Mouse (Mus musculus) monocyte, adult 5-6 weeks (primary cell): ENCODE measurements around the gene Slx1b. TPM values are rescaled to one million over a fixed set of nuclear protein-coding genes. Genes with fewer than 3 reads are reported as not detected.

ENCODE experiments used
- ATAC-seq: fragments of 153-309, 156-312 bp; replicated peaks from 2 replicates; pipeline ENCODE4 v1.8.0; 2017; ENCODE audit warnings: mild to moderate bottlenecking; ENCODE audit not compliant: low TSS enrichment, insufficient number of reproducible peaks, severe bottlenecking, poor library complexity, low FRiP score
- total RNA-seq: library from RNA; stranded (forward); fragments of 200-1000, 200-491, 200-594 nt; gene quantifications from 3 replicates; pipeline ENCODE4 v1.2.3, GENCODE M21; 2017

Slx1b gene
- total RNA-seq, 1 experiment from 2014 or later, result 3.0 TPM

DNA sequence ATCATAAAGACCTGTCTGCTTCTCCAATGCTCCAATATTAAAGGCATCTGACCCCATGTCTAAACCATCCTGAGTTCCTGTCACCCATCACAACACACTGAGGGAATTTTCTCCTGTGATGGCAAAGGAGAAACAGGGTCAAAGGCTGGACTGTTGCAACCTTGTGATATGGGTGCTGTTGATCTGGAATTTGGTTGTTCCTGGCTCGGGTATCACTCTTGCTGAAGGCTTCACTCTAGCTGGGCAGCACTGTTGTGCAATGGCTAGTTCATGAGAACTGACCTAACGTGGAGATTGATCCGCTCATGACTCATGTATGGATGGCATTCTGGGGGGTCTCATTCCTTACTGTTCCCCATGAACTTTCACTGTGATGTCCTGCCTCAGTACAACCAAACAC, 6.6 kb downstream of the Slx1b start:
- ATAC-seq, result no peak

DNA sequence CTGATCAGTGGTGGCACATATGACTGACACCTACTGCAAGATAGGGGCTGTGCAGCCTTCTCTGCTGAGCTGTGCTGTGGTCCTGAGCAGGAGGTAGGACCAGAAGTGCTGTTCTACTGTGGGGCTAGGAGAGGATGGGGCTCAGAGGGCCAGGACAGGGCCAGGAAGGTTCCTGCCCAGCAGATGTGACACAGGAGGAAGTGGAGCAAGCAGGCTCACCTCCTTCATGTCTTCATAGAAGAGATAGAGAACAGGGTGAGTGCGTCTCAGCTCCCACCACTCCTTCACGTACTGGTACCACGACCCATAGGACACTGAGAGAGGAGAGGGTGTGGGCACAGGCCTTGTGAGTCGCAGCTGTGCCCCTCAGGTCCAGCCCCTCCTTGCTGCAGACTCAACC, 7.4 kb downstream of the Slx1b start:
- ATAC-seq, result 0 out of 2 replicates have a peak, but pooled peaks have one; percentile 15

DNA sequence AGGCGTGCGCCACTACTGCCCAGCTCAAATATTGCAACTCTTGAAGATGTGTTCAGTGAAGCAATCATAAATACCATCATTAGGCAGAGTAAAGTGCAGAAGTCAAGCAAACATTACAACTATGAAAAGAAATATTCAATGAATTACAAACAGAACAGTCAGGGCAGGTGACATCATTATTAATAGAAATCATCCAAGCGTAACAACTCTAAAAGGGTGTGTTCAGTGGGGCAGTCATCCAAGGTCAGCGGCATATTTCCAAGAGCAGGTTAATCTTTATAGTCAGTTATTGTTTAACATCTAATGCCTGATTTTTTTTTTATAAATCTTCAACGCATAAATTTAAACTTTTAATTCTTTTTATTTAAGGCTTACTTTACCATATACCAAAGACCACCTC, 14.4 kb downstream of the Slx1b start:
- no peak for ATAC-seq

DNA sequence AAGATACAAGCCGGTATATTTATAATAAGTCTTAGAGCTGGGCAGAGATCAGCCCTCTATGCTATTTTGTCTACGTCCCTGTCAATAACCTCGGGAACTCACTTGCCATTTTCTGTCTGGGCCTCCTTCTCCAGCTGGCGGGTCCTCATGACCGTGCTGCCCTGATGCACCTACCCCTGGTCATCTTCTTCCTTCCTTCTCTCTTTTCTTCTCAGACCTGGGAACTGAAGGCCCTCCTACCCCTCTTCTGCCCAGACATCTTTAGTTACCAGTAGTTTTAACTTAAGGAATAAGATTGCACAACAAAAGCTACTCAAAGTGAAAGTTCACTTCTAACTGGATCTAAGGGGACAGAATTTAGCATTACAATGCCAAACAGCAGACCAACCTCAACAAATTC, 15.9 kb downstream of the Slx1b start:
- ATAC-seq, result no peak

DNA sequence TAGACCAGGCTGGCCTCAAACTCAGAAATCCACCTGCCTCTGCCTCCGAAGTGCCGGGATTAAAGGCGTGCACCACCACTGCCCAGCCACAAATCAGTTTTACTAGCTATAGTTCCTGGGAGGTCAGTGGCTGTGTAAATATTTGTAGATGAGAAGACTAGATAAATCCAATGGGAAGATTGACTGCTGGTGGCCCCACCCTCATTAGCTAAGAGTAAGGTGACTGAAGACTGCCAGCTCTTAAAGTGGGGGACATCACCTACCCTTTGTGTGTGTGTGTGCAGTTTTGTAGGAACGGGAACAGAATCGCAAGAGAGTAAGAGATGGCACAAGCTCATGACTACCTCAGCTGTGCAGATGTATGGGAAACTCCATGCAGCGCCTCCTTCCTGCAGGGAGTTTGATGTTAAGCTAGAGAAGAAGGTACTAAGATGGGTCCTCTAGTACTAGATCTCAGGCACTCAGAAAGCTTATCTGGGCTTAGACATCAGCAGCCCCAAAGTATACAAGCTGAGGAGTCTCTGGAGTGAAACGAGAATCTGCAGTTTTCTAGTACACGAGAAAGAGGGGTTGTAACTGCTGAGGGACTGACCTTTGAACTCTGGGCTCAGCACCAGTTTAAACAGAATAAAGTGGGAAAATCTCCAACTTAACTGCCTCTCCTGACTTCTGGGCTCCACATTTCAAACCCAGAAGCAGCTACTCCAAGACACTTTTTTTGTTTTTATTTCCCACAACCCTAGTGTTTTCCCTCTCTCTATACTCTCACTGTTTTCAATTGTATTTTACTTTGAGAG, 16.8 kb downstream of the Slx1b start:
- ATAC-seq, result no peak

DNA sequence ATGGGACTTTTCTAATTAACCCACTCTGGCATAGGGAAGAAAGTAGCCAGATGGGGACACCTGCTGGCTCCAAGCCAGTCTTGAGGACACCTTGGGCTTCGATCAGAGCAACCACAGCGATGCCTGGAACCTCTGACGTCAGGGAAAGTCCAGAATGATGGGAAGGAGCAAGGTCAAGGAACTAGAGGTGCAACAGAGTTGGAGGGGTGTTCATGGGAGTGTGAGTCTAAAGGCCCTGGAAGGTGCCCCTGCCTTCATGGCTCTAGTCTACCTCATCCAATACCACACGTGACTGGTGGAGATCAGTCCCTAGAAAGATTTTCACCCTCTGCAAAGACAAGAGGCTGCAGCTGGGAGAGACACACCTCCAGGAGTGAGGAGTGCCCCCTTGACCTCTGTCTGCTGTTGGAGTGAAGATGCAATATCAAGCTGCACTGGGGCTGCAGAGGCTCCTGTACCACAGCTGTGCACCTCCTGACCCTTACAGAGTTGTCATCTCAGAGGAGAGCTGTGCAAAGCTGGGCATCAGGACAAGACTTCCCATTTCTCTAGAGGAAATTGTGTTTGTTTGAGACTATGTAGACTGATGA, 18.9 kb downstream of the Slx1b start:
- no peak for ATAC-seq

DNA sequence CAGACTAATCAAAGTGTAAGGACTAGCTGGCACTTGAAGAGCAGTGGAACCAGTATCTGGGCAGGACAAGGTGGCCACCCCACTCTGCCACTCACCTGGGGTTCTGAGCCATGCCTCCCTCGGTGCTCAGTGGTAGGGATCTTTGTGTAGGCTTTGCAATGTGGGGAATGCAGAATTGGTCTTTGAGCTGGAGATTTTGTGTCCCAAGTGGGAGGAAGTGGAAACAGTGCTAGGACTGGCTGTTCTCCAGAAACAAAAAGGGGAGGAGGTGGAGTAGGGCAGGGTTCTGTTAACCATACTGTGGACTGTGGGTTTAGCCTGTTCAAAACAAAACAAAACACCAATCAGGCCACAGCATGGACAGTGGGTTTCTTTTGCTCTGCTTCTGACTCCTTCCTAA, 19.4 kb downstream of the Slx1b start, which contains the start of gene Sult1a1:
Gene Sult1a1 (minus strand): TSS at position 226 of the 400 bp plus-strand sequence.
- no peak for ATAC-seq

DNA sequence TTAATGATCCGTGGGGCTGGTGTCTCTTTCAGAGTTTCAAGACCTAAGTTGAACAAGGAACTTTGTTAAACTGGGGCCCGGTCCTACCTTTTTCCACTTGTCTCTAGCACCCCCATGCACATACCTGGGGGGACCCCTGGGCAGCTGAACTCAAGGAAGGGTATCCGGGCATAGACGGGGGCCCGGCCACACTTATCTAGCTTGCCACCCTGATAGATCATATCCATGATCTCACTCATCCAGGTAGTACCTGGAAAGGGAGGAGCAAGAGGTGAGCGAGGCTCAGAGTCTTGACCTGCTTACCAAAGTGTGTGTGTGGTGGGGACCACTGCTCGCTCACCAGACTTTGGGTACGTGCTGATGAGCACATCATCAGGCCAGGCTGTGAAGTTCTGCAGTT, 20.5 kb downstream of the Slx1b start:
- ATAC-seq, result no peak

DNA sequence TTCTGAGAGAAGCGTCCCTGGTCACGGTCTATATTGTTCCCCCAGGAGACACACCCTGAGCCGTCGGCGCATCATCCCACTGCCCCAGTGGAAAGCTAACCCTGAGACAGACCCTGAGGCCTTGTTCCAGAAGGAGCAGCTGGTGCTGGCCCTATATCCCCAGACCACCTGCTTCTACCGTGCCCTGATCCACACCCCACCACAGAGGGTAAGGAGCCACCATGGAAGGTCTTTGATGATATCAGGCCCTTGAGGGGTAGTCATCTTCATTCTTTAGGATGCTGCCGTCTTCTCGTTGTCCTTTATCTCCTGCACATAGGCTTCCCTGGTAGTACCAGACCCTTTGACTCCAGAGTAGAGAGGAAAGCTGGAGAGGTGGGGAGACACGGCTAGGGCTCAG, 23.5 kb downstream of the Slx1b start:
- ATAC-seq, result no peak

DNA sequence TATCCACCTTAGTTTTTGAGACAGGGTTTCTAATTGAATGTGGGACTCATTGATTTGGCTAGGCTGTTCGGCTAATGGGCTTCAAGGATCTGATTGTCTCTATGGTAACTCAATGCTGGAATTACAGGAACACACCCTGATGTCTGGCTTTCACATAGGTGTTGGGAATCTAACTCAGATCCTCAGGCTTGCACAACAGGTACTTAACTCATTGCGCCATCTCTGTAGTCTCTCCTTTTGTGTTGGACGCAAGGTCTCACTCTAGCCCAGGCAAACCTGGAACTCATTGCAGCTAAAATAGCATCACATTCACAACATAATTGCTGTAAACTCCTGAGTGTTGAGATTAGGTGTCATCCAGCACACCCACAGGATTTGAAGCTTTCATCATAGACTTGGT, 25.4 kb downstream of the Slx1b start:
- ATAC-seq, result no peak

DNA sequence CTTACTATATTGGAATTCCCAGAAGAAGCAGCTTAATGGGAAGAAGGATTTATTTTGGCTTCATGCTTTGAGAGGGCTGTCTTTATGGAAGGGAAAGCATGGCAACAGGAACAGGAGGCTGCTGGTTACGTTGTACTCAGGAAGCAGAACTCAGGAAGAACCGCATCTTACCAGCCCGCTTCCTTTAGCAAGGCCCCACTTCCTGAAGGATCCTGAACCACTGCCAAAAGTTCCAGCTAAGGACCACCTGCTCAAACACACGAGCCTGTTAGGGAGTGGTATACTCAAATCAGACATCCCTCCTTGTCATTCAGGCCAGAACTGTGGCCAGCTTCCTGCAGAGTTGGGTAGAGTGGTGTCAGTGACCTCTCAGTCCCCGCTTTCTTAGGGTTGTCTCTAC, 27.1 kb downstream of the Slx1b start:
- no peak for ATAC-seq

DNA sequence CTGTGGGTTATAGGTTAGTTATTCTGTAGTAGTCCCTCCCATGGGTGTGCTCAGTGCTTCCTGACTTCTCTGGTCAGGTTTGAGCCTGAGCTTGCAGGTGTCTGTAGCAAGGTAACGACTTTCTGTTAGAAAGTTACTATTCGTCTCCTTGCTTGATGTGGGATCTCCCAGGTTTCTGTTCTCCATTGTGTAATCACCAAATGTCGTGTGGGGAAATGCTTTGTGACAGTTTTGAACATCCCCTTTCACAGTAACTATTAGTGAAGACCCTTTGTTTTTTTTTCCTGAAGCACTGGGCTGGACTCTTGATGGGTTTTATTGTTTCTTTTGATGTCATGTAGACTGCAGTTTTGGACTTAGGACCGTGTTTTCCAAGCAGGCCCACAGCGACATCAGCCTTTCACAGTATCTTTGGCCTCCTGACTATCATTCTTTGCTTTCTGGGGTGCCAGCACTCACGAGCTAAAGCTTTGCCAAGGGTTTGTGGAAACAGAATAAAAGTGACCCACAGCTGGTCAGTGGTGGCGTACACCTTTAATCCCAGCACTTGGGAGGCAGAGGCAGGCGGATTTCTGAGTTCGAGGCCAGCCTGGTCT, 28.0 kb downstream of the Slx1b start:
- ATAC-seq, result no peak

DNA sequence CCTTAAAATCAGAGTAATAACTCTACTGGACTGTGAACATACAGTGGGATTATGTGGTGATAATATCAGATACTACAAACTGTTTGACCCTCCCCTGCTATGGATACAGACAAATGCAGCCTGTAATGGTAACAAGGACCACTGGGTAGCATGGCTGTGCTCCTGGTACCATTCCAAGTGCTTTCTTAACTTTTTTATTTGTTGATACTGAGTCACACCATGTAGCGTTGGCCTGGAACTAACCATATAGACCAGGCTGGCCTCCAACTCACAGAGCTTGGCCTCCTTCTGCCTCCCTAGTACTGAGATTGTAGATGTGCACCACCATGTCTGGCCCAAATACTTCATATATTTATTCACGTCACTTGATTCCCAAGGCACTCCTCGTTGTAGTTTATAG, 30.3 kb downstream of the Slx1b start:
- ATAC-seq, result no peak

DNA sequence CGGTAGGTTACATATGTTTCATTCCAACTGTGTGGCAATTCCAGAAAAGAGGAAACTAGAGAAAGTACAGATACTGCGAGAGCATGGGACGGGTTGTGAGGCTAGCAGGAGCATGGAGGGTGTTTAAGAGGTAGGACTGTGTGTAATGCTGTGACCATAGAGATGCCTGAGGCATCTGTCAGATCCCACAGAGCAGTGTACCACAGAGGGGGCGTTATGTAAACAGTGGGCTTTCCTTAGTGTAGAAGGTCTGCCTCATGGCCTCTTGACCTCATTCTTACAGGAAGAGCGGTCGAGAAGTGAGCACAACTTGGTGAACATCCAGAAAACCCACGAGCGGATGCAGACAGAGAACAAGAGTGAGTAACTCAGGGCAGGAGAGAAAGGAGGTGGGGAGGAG, 31.9 kb downstream of the Slx1b start:
- ATAC-seq, result no peak

DNA sequence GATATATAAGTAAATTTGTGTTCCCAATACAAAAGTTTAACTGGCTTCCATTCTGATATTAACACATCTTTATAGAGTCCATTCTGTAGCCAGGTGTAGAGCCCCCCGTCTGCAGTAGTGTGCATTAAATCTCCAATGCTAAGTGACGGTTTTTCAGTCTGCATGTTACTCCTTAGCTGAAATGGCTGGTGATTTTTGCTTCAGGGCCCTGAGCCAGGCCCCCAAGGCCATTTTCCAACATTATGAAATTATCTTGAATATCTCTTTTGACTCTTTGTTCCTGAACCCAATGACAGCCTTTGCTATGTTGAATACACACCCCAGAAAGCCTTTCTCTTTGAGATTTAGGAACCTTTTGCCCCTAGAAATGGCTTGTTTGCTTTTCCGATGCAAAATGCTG, 35.8 kb downstream of the Slx1b start:
- no peak for ATAC-seq

DNA sequence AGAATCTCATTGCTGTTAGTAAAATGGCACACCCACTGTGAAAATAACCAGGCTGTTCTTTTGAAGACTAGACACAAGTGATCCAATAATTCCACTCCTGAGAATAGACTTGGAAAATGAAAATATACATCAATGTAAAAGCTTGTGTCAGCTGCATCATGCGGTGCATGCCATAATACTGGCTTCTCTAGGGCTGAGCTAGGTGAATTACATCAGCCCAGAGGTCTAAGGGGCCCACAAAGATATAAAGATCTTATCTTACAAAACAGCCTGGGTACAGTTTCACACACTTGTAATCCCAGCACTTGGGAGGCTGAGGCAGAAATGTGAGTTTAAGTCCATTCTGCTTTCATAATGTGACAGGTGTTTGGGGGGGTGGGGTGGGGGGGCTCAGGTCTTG, 38.1 kb downstream of the Slx1b start:
- ATAC-seq, result no peak

DNA sequence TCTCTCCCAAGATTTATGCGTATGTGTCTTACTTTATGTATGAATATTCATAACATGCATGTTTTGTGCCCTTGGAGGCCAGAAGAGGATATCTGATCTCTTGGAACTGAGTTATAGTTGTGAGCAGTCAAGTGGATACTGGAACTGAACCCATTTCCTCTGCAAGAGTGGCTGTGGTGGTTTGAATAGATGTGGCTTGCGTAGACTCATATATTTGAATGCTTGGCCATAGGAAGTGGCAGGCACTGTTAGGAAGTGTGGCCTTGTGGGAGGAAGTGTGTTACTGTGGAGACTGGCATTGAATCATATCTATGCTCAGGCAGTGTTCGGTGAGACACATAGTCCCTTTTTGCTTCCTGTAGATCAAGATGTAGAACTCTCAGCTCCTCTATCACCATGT, 39.9 kb downstream of the Slx1b start:
- ATAC-seq, result peak; percentile 76

DNA sequence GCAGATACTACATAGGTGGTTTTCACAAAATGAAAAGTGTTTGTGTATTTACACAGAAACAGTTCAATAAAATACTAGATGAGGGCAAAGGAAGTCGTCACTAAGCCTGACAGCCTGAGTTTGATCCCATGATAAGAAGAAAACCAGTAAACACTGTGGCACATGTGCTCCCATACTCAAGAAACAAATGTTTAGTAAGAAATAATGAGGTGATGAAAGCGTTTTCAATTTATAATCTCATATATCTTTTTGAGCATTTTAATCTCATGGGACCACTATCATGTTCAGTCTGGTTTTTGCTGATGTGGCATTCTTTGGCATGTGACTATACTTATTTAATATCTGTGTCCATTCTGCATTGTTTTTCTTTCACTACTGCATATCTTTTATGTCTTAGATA, 41.6 kb downstream of the Slx1b start:
- ATAC-seq, result no peak

DNA sequence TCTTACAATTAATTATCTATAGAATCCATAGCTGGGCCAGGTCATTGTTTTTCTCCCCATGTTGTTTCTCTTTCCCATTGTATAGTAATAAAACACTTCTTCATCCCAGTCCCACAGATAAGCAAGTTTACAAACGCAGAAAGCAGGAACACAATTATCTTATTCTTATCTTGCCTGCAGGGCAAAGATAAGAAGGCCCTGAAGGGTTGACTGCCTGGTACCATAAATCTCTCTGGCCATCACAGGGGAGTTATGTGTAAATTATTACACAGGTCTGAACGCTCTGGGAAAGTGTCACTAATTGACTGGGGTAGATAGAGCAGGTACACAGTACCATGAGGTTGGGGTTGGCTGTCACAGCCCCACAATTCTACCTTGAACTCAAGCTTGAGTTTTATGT, 44.7 kb downstream of the Slx1b start:
- no peak for ATAC-seq
